Mouse (Mus musculus) common myeloid progenitor, adult 5-6 weeks (primary cell): ENCODE measurements at regions not wholly inside any gene's neighbourhood (a gene's known extent, or its start where the extent isn't known, plus 50 kb on each side); places are given as distances from the start of the nearest gene placed in this dataset.
"Not testable (repeated sequence)": the region's sequence is repeated elsewhere in the genome, so short reads cannot be mapped to it uniquely, and the experiment has no call there.

Experiments
- ATAC-seq: replicated peaks from 2 replicates; pipeline ENCODE4 v1.8.0; 2016; ENCODE audit warnings: low read depth, mild to moderate bottlenecking, moderate TSS enrichment, inconsistent platforms; ENCODE audit not compliant: poor library complexity, severe bottlenecking

DNA sequence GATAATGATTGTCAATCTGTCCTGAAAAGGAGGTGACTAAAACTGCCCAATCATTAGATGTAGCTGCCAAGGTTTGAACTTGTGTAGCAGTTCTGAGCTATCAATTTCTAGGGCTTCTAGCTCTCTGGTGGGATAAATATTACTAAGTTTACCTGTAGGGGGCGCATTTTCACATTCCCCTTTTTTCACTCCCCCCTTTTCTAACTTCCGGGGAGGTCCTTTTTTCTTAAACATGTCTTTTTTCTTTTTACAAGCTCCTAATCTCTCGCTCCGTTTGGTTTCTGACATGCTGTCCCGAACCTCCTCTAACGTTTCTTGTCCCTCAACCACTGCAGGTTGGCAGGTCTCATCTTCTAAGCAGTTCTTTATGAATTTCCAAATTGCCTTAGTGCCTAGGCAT lies 2129.0 kb downstream of the Cntnap5b start:
- not testable (repeated sequence) for ATAC-seq

DNA sequence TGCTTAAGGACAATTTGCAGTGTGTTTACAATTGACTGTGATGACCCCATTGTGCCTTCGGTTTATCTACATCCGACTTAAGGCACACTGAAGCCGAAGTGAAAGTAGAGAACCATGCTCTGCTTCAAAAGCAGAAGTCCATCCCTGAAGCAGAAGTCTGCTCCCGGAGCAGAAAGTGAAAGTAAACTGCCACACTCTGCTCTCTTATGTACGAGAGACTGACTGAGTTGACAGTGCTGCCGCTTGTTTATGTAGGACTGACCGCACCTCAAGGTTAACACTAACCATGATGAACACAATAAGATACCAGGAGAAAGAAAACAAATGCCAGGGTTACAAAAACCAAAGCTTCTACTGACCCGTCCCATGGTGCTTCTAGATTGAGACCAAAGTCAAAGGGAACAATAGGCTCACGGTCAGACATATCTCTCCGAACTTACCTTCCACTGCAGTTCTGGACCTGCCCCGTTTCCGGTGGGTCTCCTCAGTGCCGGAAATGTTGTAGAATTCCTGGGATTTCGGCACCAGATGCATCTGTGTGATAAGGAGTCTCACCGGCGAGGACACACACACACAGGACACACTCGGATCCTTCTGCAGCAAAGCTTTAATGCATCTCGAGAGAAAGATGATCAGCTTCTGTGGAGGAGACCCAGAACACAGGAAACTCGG lies 2129.7 kb downstream of the Cntnap5b start:
- ATAC-seq, result peak; percentile 100

DNA sequence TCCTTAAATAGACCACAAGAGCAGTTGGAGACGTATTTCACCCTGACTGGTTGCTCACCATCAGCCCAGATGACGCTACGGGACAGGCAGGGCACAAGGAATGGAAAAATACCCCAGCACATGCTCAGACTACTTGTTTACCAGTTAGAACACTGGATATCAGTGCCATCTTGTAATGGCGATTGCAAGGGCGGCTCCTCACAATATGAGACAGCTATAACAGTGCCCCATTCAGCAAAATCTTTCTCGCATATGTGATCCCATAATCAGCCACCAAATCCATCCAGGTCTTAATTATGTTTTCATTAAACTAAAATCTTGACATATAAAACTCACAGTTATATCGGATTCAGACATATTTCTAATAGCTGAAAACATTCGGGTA lies 2130.3 kb downstream of the Cntnap5b start:
- not testable (repeated sequence) for ATAC-seq

DNA sequence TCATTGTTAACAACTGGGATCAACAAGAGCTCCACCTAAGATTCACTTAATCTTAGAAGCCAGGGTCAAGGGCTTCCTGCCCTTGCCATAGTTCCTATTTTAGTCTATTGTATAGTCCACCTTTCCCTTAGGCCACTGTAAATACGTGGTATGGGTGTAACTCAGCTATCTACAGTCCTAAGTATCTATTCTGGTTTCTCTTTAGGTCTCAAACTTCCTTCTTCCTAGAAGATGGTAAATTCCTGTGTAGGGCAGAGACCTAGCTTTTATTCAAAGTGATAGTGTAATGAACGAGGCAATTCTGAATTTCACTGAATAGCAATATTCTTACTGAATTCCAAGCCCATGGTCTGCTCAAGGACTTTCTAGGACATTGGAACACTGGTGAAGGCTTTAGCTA lies 2144.4 kb downstream of the Cntnap5b start:
- not testable (repeated sequence) for ATAC-seq

DNA sequence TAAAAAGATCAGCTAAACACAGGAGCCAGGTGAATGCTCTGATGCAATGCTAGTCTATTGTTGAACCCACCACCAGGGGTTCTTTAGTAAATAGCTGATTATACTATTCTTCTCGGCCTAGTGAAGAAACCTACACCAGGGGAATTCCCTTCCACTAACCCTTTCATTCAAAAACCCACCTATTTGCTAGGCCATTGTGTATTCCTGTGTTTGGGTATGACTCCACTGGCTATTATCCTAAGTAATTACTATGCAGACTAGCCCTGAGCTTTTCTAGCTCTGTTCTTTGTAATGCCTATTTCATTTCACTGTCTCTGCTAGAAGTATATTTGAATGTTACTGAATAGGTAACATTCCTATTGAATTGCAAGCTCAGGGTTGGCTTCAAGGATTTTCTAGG lies 2146.3 kb downstream of the Cntnap5b start:
- no peak for ATAC-seq

DNA sequence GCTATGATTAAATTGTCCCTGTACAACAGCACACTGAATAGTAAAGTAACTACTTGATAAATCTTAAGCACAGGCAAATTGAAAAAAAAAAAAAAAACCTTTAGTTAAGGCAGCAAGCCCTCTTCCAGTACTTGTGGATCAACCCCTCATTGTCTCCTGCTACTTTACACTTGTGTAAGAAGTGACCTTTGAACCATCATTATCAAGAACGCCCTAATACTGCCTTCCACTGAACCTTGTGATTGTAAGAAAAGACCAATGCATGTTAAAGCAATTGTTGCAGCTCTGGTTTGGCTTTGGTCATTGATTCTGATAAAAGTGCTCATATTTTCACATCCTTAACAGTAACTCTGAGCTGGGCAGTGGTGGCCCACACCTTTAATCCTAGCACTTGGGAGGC lies 2168.5 kb downstream of the Cntnap5b start:
- no peak for ATAC-seq
